Mouse (Mus musculus): Measurements from ENCODE around the gene Igtp. TPM values are rescaled to one million over a fixed set of nuclear protein-coding genes. Genes with fewer than 3 reads are reported as not detected.
"Not testable (repeated sequence)": the region's sequence is repeated elsewhere in the genome, so short reads cannot be mapped to it uniquely, and the experiment has no call there.

Gene Igtp
- total RNA-seq, 2 experiments from 2014 or later: 3.5 to 3.7 TPM

GRCm38 (mm10) chr11:58211062-58211681, 11.8 kb downstream of the Igtp start:
- intact Hi-C loops (cut with DNase I; ENCODE audit: low total_unique reads): no loop called here
- DNase-seq: no peak

- intact Hi-C loops (cut with DNase I; ENCODE audit: low total_unique reads): no loop called here
- DNase-seq: no peak
Observed at GRCm38 (mm10) chr11:58211682-58212067, 12.3 kb downstream of the Igtp start.

GRCm38 (mm10) chr11:58213673-58214342, 14.5 kb downstream of the Igtp start:
- intact Hi-C loops (cut with DNase I; ENCODE audit: low total_unique reads): no loop called here
- DNase-seq: no peak

- DNase-seq: peak; percentile 88
- intact Hi-C loops (cut with DNase I; ENCODE audit: low total_unique reads): no loop called here
Observed at GRCm38 (mm10) chr11:58214391-58215048, 15.2 kb downstream of the Igtp start.

- intact Hi-C loops (cut with DNase I; ENCODE audit: low total_unique reads); DNase-seq: not testable (repeated sequence)
Observed at GRCm38 (mm10) chr11:58215049-58215430, 15.7 kb downstream of the Igtp start.

- no peak for DNase-seq
- intact Hi-C loops (cut with DNase I; ENCODE audit: low total_unique reads): no loop called here
Observed at GRCm38 (mm10) chr11:58215814-58216213, 16.5 kb downstream of the Igtp start.

- DNase-seq: no peak
- intact Hi-C loops (cut with DNase I; ENCODE audit: low total_unique reads): no loop called here
Observed at GRCm38 (mm10) chr11:58216823-58217222, 17.5 kb downstream of the Igtp start.

GRCm38 (mm10) chr11:58223751-58224150, 24.4 kb downstream of the Igtp start:
- intact Hi-C loops (cut with DNase I; ENCODE audit: low total_unique reads): loop anchor here (2.0 kb wide), 1 partner anchor 43 kb away; no protein-coding TSS in a partner anchor

GRCm38 (mm10) chr11:58224313-58224712, 25.0 kb downstream of the Igtp start:
- DNase-seq: no peak
- intact Hi-C loops (cut with DNase I; ENCODE audit: low total_unique reads): loop anchor here (2.0 kb wide), 1 partner anchor 44 kb away; no protein-coding TSS in a partner anchor

More at GRCm38 (mm10) chr11:58223751-58224150, 24.4 kb downstream of the Igtp start:
- DNase-seq: peak; percentile 68

- DNase-seq: not testable (repeated sequence)
- intact Hi-C loops (cut with DNase I; ENCODE audit: low total_unique reads): loop anchor here (2.0 kb wide), 1 partner anchor 44 kb away; no protein-coding TSS in a partner anchor
Observed at GRCm38 (mm10) chr11:58224872-58225271, 25.5 kb downstream of the Igtp start.

- intact Hi-C loops (cut with DNase I; ENCODE audit: low total_unique reads): loop anchor here (2.0 kb wide), 1 partner anchor 45 kb away; no protein-coding TSS in a partner anchor
- DNase-seq: peak; percentile 66
Observed at GRCm38 (mm10) chr11:58225655-58226054, 26.3 kb downstream of the Igtp start.

GRCm38 (mm10) chr11:58226425-58226824, 27.1 kb downstream of the Igtp start:
- no peak for DNase-seq
- intact Hi-C loops (cut with DNase I; ENCODE audit: low total_unique reads): no loop called here

GRCm38 (mm10) chr11:58228021-58228420, 28.7 kb downstream of the Igtp start:
- DNase-seq; intact Hi-C loops (cut with DNase I; ENCODE audit: low total_unique reads): not testable (repeated sequence)

- no peak for DNase-seq
- intact Hi-C loops (cut with DNase I; ENCODE audit: low total_unique reads): no loop called here
Observed at GRCm38 (mm10) chr11:58230396-58230910, 31.1 kb downstream of the Igtp start.

GRCm38 (mm10) chr11:58231156-58231555, 31.8 kb downstream of the Igtp start:
- intact Hi-C loops (cut with DNase I; ENCODE audit: low total_unique reads): no loop called here
- DNase-seq: no peak

GRCm38 (mm10) chr11:58234551-58234950, 35.2 kb downstream of the Igtp start:
- intact Hi-C loops (cut with DNase I; ENCODE audit: low total_unique reads); DNase-seq: not testable (repeated sequence)

GRCm38 (mm10) chr11:58235152-58235551, 35.8 kb downstream of the Igtp start:
- intact Hi-C loops (cut with DNase I; ENCODE audit: low total_unique reads): no loop called here
- no peak for DNase-seq

GRCm38 (mm10) chr11:58238840-58239791, 39.8 kb downstream of the Igtp start:
- DNase-seq: peak; percentile 20
- intact Hi-C loops (cut with DNase I; ENCODE audit: low total_unique reads): no loop called here

GRCm38 (mm10) chr11:58247294-58247693, 47.9 kb downstream of the Igtp start:
- intact Hi-C loops (cut with DNase I; ENCODE audit: low total_unique reads): no loop called here

More at GRCm38 (mm10) chr11:58247294-58247693, 47.9 kb downstream of the Igtp start:
- peak; percentile 43 for DNase-seq

All from gastrocnemius, postnatal 14 days (tissue).